Mouse (Mus musculus) bone marrow, adult 2 months (tissue): ENCODE measurements around the gene Sdc4. TPM values are rescaled to one million over a fixed set of nuclear protein-coding genes. Genes with fewer than 3 reads are reported as not detected.

ENCODE experiments used
- H3K27ac ChIP-seq: fragments of 200-500 bp; 2 replicates; pipeline ENCODE4 v1.5.1; 2012; ENCODE audit warnings: low read depth, mild to moderate bottlenecking, control low read depth, inconsistent platforms, low read length; ENCODE audit not compliant: control insufficient read depth, poor library complexity, insufficient read depth
- H3K4me1 ChIP-seq: fragments of 200-500 bp; 2 replicates; pipeline ENCODE4 v1.6.1; 2011; ENCODE audit warnings: low read length; ENCODE audit not compliant: control insufficient read depth, insufficient read depth
- H3K4me3 ChIP-seq: fragments of 200-500 bp; replicated peaks from 2 replicates; pipeline ENCODE3; 2011; ENCODE audit warnings: mild to moderate bottlenecking, low read depth, low read length, control low read depth; ENCODE audit not compliant: control insufficient read depth
- CTCF ChIP-seq: fragments of 200-500 bp; IDR thresholded peaks from 2 replicates; pipeline ENCODE4 v1.5.1; 2011; ENCODE audit warnings: low read length, control low read depth; ENCODE audit not compliant: control insufficient read depth, insufficient read depth
- POLR2A ChIP-seq: fragments of 200-500 bp; IDR thresholded peaks from 2 replicates; pipeline ENCODE4 v1.6.1; 2011; ENCODE audit warnings: low read depth, mild to moderate bottlenecking, control low read depth, low read length, borderline replicate concordance; ENCODE audit not compliant: control insufficient read depth
- WGBS: fragments of 180-500 bp; shearing (Covaris S2); methylation state at CpG from one replicate; pipeline ENCODE4 v1.1.7; 2018; 5-methylcytosine and 5-hydroxymethylcytosine counted together
- polyA plus RNA-seq: library from polyadenylated mRNA; stranded (reverse); fragments of >200 nt; gene quantifications from 2 replicates; pipeline ENCODE4 v1.2.4, GENCODE M21; 2011; ENCODE audit warnings: low replicate concordance; ENCODE audit not compliant: missing spikeins, insufficient read depth, insufficient read length

The Sdc4 gene
- polyA plus RNA-seq, 1 experiment = 22.1 TPM

- Histone ChIP-seq H3K4me3 (no peak overlapping the region), H3K27ac (no peak overlapping the region), H3K4me1 (no peaks in the 10 kb centered on the region; the same call in 1 of the 2 replicates)
- TF ChIP-seq CTCF = no peak
- no peak for TF ChIP-seq POLR2A
These were observed 21.5 kb upstream of the Sdc4 start for GRCm38 (mm10) chr2:164465161-164465560.

GRCm38 (mm10) chr2:164460745-164461551, 17.3 kb upstream of the Sdc4 start, which contains the start of gene Gm20458:
Gm20458 (plus strand) TSS chr2:164460967.
- TF ChIP-seq CTCF (peak; percentile 74), POLR2A (peak; percentile 66; the same call in 1 of the 2 replicates)
- peaks cover 2% of the 10 kb centered on the region; the same call in 1 of the 2 replicates for H3K4me1 ChIP-seq
- under 1% methylated on average over 79 of the region's 79 CpGs for WGBS
- H3K4me3 ChIP-seq = peak within 1 kb of the TSS; percentile 92
- peak within 1 kb of the TSS; percentile 91 for H3K27ac ChIP-seq

- H3K27ac ChIP-seq = no peak overlapping the region
- TF ChIP-seq POLR2A (no peak), CTCF (no peak)
- peaks cover 2% of the 10 kb centered on the region; the same call in 1 of the 2 replicates for H3K4me1 ChIP-seq
- H3K4me3 ChIP-seq = no peak overlapping the region
- 19% methylated on average over 8 of the region's 8 CpGs for WGBS
These were observed 14.8 kb upstream of the Sdc4 start for GRCm38 (mm10) chr2:164458535-164458934.

GRCm38 (mm10) chr2:164457942-164458341, 14.3 kb upstream of the Sdc4 start:
- Histone ChIP-seq H3K27ac (no peak overlapping the region), H3K4me1 (peaks cover 2% of the 10 kb centered on the region; the same call in 1 of the 2 replicates), H3K4me3 (no peak overlapping the region)
- WGBS = 35% methylated on average over 7 of the region's 7 CpGs
- no peak for TF ChIP-seq POLR2A
- no peak for TF ChIP-seq CTCF

- peaks cover 2% of the 10 kb centered on the region; the same call in 1 of the 2 replicates for H3K4me1 ChIP-seq
- TF ChIP-seq POLR2A (no peak), CTCF (no peak)
- WGBS = 8% methylated on average over 7 of the region's 7 CpGs
- peak within 1 kb of the TSS; percentile 9 for H3K4me3 ChIP-seq
- no peak within 1 kb of the TSS for H3K27ac ChIP-seq
These were observed 13.2 kb upstream of the Sdc4 start, which contains the start of gene Sys1 for GRCm38 (mm10) chr2:164456864-164457300. Sys1 (plus strand) TSS chr2:164456964.

GRCm38 (mm10) chr2:164456413-164456812, 12.7 kb upstream of the Sdc4 start:
- Histone ChIP-seq H3K27ac (no peak overlapping the region), H3K4me1 (peaks cover 2% of the 10 kb centered on the region; the same call in 1 of the 2 replicates), H3K4me3 (no peak overlapping the region)
- TF ChIP-seq POLR2A (no peak), CTCF (no peak)
- WGBS = 72% methylated on average over 1 of the region's 1 CpGs

- no peak overlapping the region for H3K4me3 ChIP-seq
- no peak overlapping the region for H3K27ac ChIP-seq
- 63% methylated on average over 6 of the region's 6 CpGs for WGBS
- no peak for TF ChIP-seq POLR2A
- no peak for TF ChIP-seq CTCF
- H3K4me1 ChIP-seq = peaks cover 2% of the 10 kb centered on the region; the same call in 1 of the 2 replicates
These were observed 11.9 kb upstream of the Sdc4 start for GRCm38 (mm10) chr2:164455421-164456190.

GRCm38 (mm10) chr2:164454846-164455245, 11.2 kb upstream of the Sdc4 start:
- 33% methylated on average over 10 of the region's 10 CpGs for WGBS
- no peak overlapping the region for H3K27ac ChIP-seq
- TF ChIP-seq CTCF (no peak), POLR2A (no peak)
- H3K4me3 ChIP-seq = no peak overlapping the region
- H3K4me1 ChIP-seq = peaks cover 2% of the 10 kb centered on the region; the same call in 1 of the 2 replicates
